Mouse (Mus musculus) midbrain, embryonic 16.5 days (tissue): ENCODE measurements at regions not wholly inside any gene's neighbourhood (a gene's known extent, or its start where the extent isn't known, plus 50 kb on each side); places are given as distances from the start of the nearest gene placed in this dataset.

Experiments
- ATAC-seq: fragments of 200-750 bp; cut with Nextera tagmentation; 2 replicates; pipeline ENCODE4 v1.8.0; 2017; ENCODE audit warnings: moderate TSS enrichment
- H3K27ac ChIP-seq: fragments of 300-500 bp; sonication (generic); 2 replicates; pipeline ENCODE4 v1.5.1; 2014; ENCODE audit warnings: mild to moderate bottlenecking, low read length, mixed read lengths
- H3K27me3 ChIP-seq: fragments of 300-500 bp; sonication (generic); 2 replicates; pipeline ENCODE4 v1.6.1; 2014; ENCODE audit warnings: low read depth, low read length, mixed read lengths; ENCODE audit not compliant: control insufficient read depth, insufficient read depth
- H3K36me3 ChIP-seq: fragments of 300-500 bp; sonication (generic); 2 replicates; pipeline ENCODE4 v1.6.1; 2014; ENCODE audit warnings: mild to moderate bottlenecking, low read length, moderate library complexity, mixed read lengths; ENCODE audit not compliant: control insufficient read depth, insufficient read depth
- H3K4me1 ChIP-seq: fragments of 300-500 bp; sonication (generic); 2 replicates; pipeline ENCODE4 v1.6.1; 2014; ENCODE audit warnings: mild to moderate bottlenecking, low read length, mixed read lengths; ENCODE audit not compliant: control insufficient read depth, insufficient read depth
- H3K4me2 ChIP-seq: fragments of 300-500 bp; sonication (generic); 2 replicates; pipeline ENCODE4 v1.6.1; 2014; ENCODE audit warnings: mild to moderate bottlenecking, low read length, mixed read lengths
- H3K4me3 ChIP-seq: fragments of 300-500 bp; sonication (generic); 2 replicates; pipeline ENCODE4 v1.5.1; 2014; ENCODE audit warnings: low read depth, mild to moderate bottlenecking, low read length, moderate library complexity, mixed read lengths
- H3K9ac ChIP-seq: fragments of 300-500 bp; sonication (generic); 2 replicates; pipeline ENCODE4 v1.6.1; 2014; ENCODE audit warnings: low read depth, low read length, mixed read lengths
- H3K9me3 ChIP-seq: fragments of 300-500 bp; sonication (generic); replicated peaks from 2 replicates; pipeline ENCODE4 v1.6.1; 2014; ENCODE audit warnings: mild to moderate bottlenecking, low read length, mixed read lengths; ENCODE audit not compliant: control insufficient read depth, poor library complexity, severe bottlenecking
- WGBS: fragments of 180-500 bp; shearing (Covaris S2); extraction: QIAGEN DNeasy Blood & Tissue Kit; methylation state at CpG from one replicate; pipeline ENCODE4 v1.1.7; 2014; 5-methylcytosine and 5-hydroxymethylcytosine counted together

GRCm38 (mm10) chr19:30393791-30394190 lies 155.7 kb downstream of the Dkk1 start:
- WGBS, result 76% methylated on average over 5 of the region's 5 CpGs

GRCm38 (mm10) chr19:30406943-30407342 lies 142.5 kb downstream of the Dkk1 start:
- Histone ChIP-seq H3K9ac (no peak overlapping the region), H3K9me3 (no peaks in the 10 kb centered on the region), H3K4me2 (no peak overlapping the region), H3K27ac (no peak overlapping the region), H3K36me3 (no peaks in the 10 kb centered on the region), H3K27me3 (no peaks in the 10 kb centered on the region), H3K4me1 (no peaks in the 10 kb centered on the region), H3K4me3 (no peak overlapping the region)
- WGBS, result 45% methylated on average over 6 of the region's 6 CpGs
- ATAC-seq, result no peak

More at GRCm38 (mm10) chr19:30393791-30394190, 155.7 kb downstream of the Dkk1 start:
- Histone ChIP-seq H3K4me1 (no peaks in the 10 kb centered on the region), H3K4me2 (no peak overlapping the region), H3K27ac (no peak overlapping the region), H3K36me3 (no peaks in the 10 kb centered on the region), H3K9me3 (no peaks in the 10 kb centered on the region), H3K27me3 (no peaks in the 10 kb centered on the region), H3K4me3 (no peak overlapping the region), H3K9ac (no peak overlapping the region)
- no peak for ATAC-seq

- Histone ChIP-seq H3K9ac (no peak overlapping the region), H3K9me3 (no peaks in the 10 kb centered on the region), H3K27ac (no peak overlapping the region), H3K36me3 (no peaks in the 10 kb centered on the region), H3K4me1 (peaks cover 3% of the 10 kb centered on the region; the same call in 1 of the 2 replicates), H3K27me3 (no peaks in the 10 kb centered on the region), H3K4me2 (peak overlapping the region; percentile 27), H3K4me3 (no peak overlapping the region)
- 12% methylated on average over 10 of the region's 10 CpGs for WGBS
- peak; percentile 82; the same call in 1 of the 2 replicates for ATAC-seq
Measured at GRCm38 (mm10) chr19:30419556-30420280, 129.7 kb downstream of the Dkk1 start.

- Histone ChIP-seq H3K9me3 (no peaks in the 10 kb centered on the region), H3K27ac (no peak overlapping the region), H3K36me3 (no peaks in the 10 kb centered on the region), H3K4me3 (no peak overlapping the region), H3K27me3 (no peaks in the 10 kb centered on the region), H3K4me2 (no peak overlapping the region), H3K9ac (no peak overlapping the region), H3K4me1 (no peaks in the 10 kb centered on the region)
- ATAC-seq, result no peak
- WGBS, result 84% methylated on average over 2 of the region's 2 CpGs
Measured at GRCm38 (mm10) chr19:30425627-30426026, 123.8 kb downstream of the Dkk1 start.

GRCm38 (mm10) chr19:30427484-30427883 lies 122.0 kb downstream of the Dkk1 start:
- H3K9me3 ChIP-seq, result no peaks in the 10 kb centered on the region
- H3K36me3 ChIP-seq, result no peaks in the 10 kb centered on the region
- no peaks in the 10 kb centered on the region for H3K27me3 ChIP-seq
- no peak for ATAC-seq
- no peak overlapping the region for H3K9ac ChIP-seq
- H3K4me3 ChIP-seq, result no peak overlapping the region
- H3K4me1 ChIP-seq, result no peaks in the 10 kb centered on the region
- no peak overlapping the region for H3K27ac ChIP-seq
- H3K4me2 ChIP-seq, result no peak overlapping the region
- 2% methylated on average over 2 of the region's 2 CpGs for WGBS

- no peak overlapping the region for H3K27ac ChIP-seq
- no peak for ATAC-seq
- 96% methylated on average over 1 of the region's 1 CpGs for WGBS
Measured at GRCm38 (mm10) chr19:30433141-30433540, 116.3 kb downstream of the Dkk1 start.

GRCm38 (mm10) chr19:30435054-30435738 lies 114.3 kb downstream of the Dkk1 start:
- Histone ChIP-seq H3K4me3 (no peak overlapping the region), H3K9ac (no peak overlapping the region), H3K9me3 (no peaks in the 10 kb centered on the region), H3K27ac (no peak overlapping the region), H3K4me2 (no peak overlapping the region), H3K4me1 (no peaks in the 10 kb centered on the region), H3K27me3 (no peaks in the 10 kb centered on the region), H3K36me3 (no peaks in the 10 kb centered on the region)
- ATAC-seq, result no peak
- 65% methylated on average over 12 of the region's 12 CpGs for WGBS

More at GRCm38 (mm10) chr19:30433141-30433540, 116.3 kb downstream of the Dkk1 start:
- H3K4me1 ChIP-seq, result no peaks in the 10 kb centered on the region
- H3K27me3 ChIP-seq, result no peaks in the 10 kb centered on the region
- no peak overlapping the region for H3K9ac ChIP-seq
- no peak overlapping the region for H3K4me3 ChIP-seq
- no peaks in the 10 kb centered on the region for H3K9me3 ChIP-seq
- no peaks in the 10 kb centered on the region for H3K36me3 ChIP-seq
- no peak overlapping the region for H3K4me2 ChIP-seq

GRCm38 (mm10) chr19:30450869-30451542 lies 98.5 kb downstream of the Dkk1 start:
- Histone ChIP-seq H3K4me2 (peak overlapping the region; percentile 9; the same call in 1 of the 2 replicates), H3K9me3 (no peaks in the 10 kb centered on the region), H3K9ac (no peak overlapping the region), H3K27ac (0 out of 2 replicates have a peak overlapping the region, but pooled peaks have one; percentile 8), H3K36me3 (no peaks in the 10 kb centered on the region), H3K27me3 (no peaks in the 10 kb centered on the region), H3K4me1 (no peaks in the 10 kb centered on the region), H3K4me3 (no peak overlapping the region)
- peak; percentile 80 for ATAC-seq
- 71% methylated on average over 13 of the region's 13 CpGs for WGBS

- WGBS, result 56% methylated on average over 8 of the region's 8 CpGs
- Histone ChIP-seq H3K27me3 (no peaks in the 10 kb centered on the region), H3K9ac (no peak overlapping the region), H3K4me1 (no peaks in the 10 kb centered on the region), H3K9me3 (no peaks in the 10 kb centered on the region), H3K4me2 (peak overlapping the region; percentile 9; the same call in 1 of the 2 replicates), H3K36me3 (no peaks in the 10 kb centered on the region), H3K27ac (no peak overlapping the region), H3K4me3 (no peak overlapping the region)
- peak; percentile 60; the same call in 1 of the 2 replicates for ATAC-seq
Measured at GRCm38 (mm10) chr19:30451543-30451920, 97.9 kb downstream of the Dkk1 start.
